Comparison of ENCODE assay signal across 29 mouse cellular contexts in the genomic region with DNA sequence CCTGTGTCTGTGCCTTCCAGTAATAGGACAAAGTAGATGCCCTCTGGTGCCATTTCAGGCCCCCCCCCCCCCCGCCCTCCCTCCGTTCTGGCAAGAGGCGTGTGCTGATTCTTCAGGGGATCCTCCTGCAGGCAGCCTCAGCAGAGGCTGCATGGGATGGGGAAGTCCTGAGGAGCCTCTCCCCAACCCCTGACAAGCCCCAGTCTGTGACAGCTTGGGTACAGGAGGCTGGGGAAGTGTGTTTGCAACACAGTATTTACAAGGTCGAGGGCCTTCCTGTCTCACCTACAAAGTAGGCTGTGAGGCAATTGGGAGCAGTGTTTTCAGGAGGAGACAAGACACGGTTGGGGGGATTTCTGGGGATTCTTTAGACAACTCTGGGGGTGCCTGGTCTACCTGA. TPM values are rescaled to one million over a fixed set of nuclear protein-coding genes. Genes with fewer than 3 reads are reported as not detected.
DNase-seq lines count a peak whose midpoint lies in the region; ATAC-seq and TF ChIP-seq lines count a peak whose summit lies in the region.
"Had no signal": no experiment of that assay in that cellular context is flagged by ENCODE, and none has a peak within 500 bp of the region (broad histone marks: within the 10 kb centered on the region; RNA-seq: fewer than 3 reads in every experiment).

No protein-coding gene starts in this region.

- H3K36me3 ChIP-seq in liver, postnatal 0 days (replicated peaks; ENCODE audit: insufficient read depth, low read length) = no peaks in the 10 kb centered on the region
- no peaks in the 10 kb centered on the region for H3K36me3 ChIP-seq in liver, embryonic 12.5 days
- H3K36me3 ChIP-seq: embryonic facial prominence, embryonic 10.5 days; embryonic facial prominence, embryonic 13.5 days; forebrain, embryonic 12.5 days; forebrain, embryonic 15.5 days; hindbrain, embryonic 10.5 days; hindbrain, embryonic 13.5 days had no signal

- H3K9ac ChIP-seq in liver, postnatal 0 days (replicated peaks) = no peak overlapping the region
- H3K9ac ChIP-seq in liver, embryonic 12.5 days = no peak overlapping the region
- H3K9ac ChIP-seq: embryonic facial prominence, embryonic 13.5 days; forebrain, embryonic 12.5 days; forebrain, embryonic 15.5 days; hindbrain, embryonic 13.5 days had no signal

- ATAC-seq in liver, postnatal 0 days = no peak
- no peak for ATAC-seq in liver, embryonic 12.5 days
- peak; percentile 46 to 68; a peak in 2 of 4 replicates for ATAC-seq in hematopoietic stem cell, adult 5-6 weeks (replicated peaks in 1 of 2; ENCODE audit: insufficient read depth in 1 of 2, low FRiP score in 2 of 2, low TSS enrichment in 1 of 2, low read depth in 1 of 2, poor library complexity in 2 of 2, severe bottlenecking in 2 of 2)
- peak; percentile 65 for ATAC-seq in megakaryocyte progenitor cell, adult 5-6 weeks (replicated peaks; ENCODE audit: poor library complexity)
- ATAC-seq: forebrain, embryonic 15.5 days; hindbrain, embryonic 16.5 days; inflammation-experienced regulatory T-cells, adult 6 months; intestine, postnatal 0 days; Patski had no signal

- DNase-seq in liver, postnatal 0 days = no peak
- DNase-seq in left cerebral cortex, postnatal 25 days (ENCODE audit: low spot score in 2 of 2) = no peak
- no peak for DNase-seq in left cerebral cortex, postnatal 4 days
- no peak for DNase-seq in kidney, postnatal 14 days
- DNase-seq: adrenal gland, adult 2 months; adrenal gland, postnatal 25 days; B cell, adult 2 months; cerebellum, adult 11 months; cerebellum, adult 8-10 months; cerebellum, postnatal 10 days; cerebellum, postnatal 36 days; embryo, embryonic 11 days; gastrocnemius, postnatal 10 days; gastrocnemius, postnatal 36 days had no signal

- H3K4me1 ChIP-seq in liver, postnatal 0 days (ENCODE audit: insufficient read depth) = 0 out of 2 replicates have a peak, but pooled peaks cover 2% of the 10 kb centered on the region
- no peaks in the 10 kb centered on the region for H3K4me1 ChIP-seq in liver, embryonic 12.5 days
- H3K4me1 ChIP-seq: embryonic facial prominence, embryonic 10.5 days; embryonic facial prominence, embryonic 13.5 days; forebrain, embryonic 12.5 days; forebrain, embryonic 15.5 days; hindbrain, embryonic 10.5 days; hindbrain, embryonic 13.5 days had no signal

- 22% methylated on average over 2 of the region's 5 CpGs for WGBS in liver, postnatal 0 days (ENCODE audit: insufficient replicate concordance)
- 41% methylated on average over 5 of the region's 5 CpGs for WGBS in liver, embryonic 12.5 days (ENCODE audit: insufficient replicate concordance)

- no peak for TF ChIP-seq EP300 in liver, postnatal 0 days (IDR thresholded peaks at IDR 0.05; ENCODE audit: low read depth)

- no peaks in the 10 kb centered on the region for H3K27me3 ChIP-seq in liver, postnatal 0 days (ENCODE audit: insufficient read depth, low read length)
- no peaks in the 10 kb centered on the region; the same call in 1 of the 2 replicates for H3K27me3 ChIP-seq in liver, embryonic 12.5 days (replicated peaks)
- H3K27me3 ChIP-seq: hindbrain, embryonic 13.5 days; Patski had no signal

- peak overlapping the region; percentile 16; the same call in 1 of the 2 replicates for H3K27ac ChIP-seq in liver, postnatal 0 days (ENCODE audit: low read depth)
- no peak overlapping the region for H3K27ac ChIP-seq in liver, embryonic 12.5 days
- H3K27ac ChIP-seq: embryonic facial prominence, embryonic 10.5 days; embryonic facial prominence, embryonic 13.5 days; forebrain, embryonic 12.5 days; forebrain, embryonic 15.5 days; hindbrain, embryonic 10.5 days; hindbrain, embryonic 13.5 days had no signal

- TF ChIP-seq CTCF in liver, postnatal 0 days (IDR thresholded peaks at IDR 0.05; ENCODE audit: low read depth) = no peak

- no peak overlapping the region for H3K4me2 ChIP-seq in liver, postnatal 0 days (ENCODE audit: low read depth, low read length)
- no peak overlapping the region for H3K4me2 ChIP-seq in liver, embryonic 12.5 days
- H3K4me2 ChIP-seq: embryonic facial prominence, embryonic 13.5 days; forebrain, embryonic 12.5 days; forebrain, embryonic 15.5 days; heart, embryonic 11.5 days; hindbrain, embryonic 13.5 days had no signal

- H3K4me3 ChIP-seq in liver, postnatal 0 days (ENCODE audit: low read depth, low read length) = no peak overlapping the region
- no peak overlapping the region for H3K4me3 ChIP-seq in liver, embryonic 12.5 days
- H3K4me3 ChIP-seq: embryonic facial prominence, embryonic 10.5 days; embryonic facial prominence, embryonic 13.5 days; erythroblast, embryonic 14.5 days; forebrain, embryonic 12.5 days; forebrain, embryonic 15.5 days; hindbrain, embryonic 10.5 days; hindbrain, embryonic 13.5 days had no signal

- intact Hi-C loops in left cerebral cortex, postnatal 25 days (cut with DNase I) = no loop called here
- intact Hi-C loops in left cerebral cortex, postnatal 4 days (cut with DNase I) = no loop called here

- no peaks in the 10 kb centered on the region for H3K9me3 ChIP-seq in liver, postnatal 0 days (ENCODE audit: low read length)
- no peaks in the 10 kb centered on the region for H3K9me3 ChIP-seq in liver, embryonic 12.5 days (replicated peaks)
- H3K9me3 ChIP-seq: embryonic facial prominence, embryonic 10.5 days; embryonic facial prominence, embryonic 13.5 days; forebrain, embryonic 12.5 days; forebrain, embryonic 15.5 days; hindbrain, embryonic 10.5 days had no signal

RNA-seq across cellular contexts. Expression of a gene that starts 9.0 kb away (rescaled TPM):
- polyA plus RNA-seq in liver, postnatal 0 days (2015; fragmentation: Nextera tagmentation; extraction: Ambion mirVana) = 0.82 and 0.86 TPM in 2 replicates
- 0.24 and 0.27 TPM in 2 replicates for polyA plus RNA-seq in liver, embryonic 12.5 days (2016; fragmentation: Nextera tagmentation; extraction: Ambion mirVana)
- total RNA-seq in hematopoietic stem cell, adult 5-6 weeks (2017) = 3.6 and 8.6 TPM in 2 replicates
- 10.5 and 12.8 TPM in 2 replicates for total RNA-seq in megakaryocyte progenitor cell, adult 5-6 weeks (2015)
- 6.2 and 7.0 TPM in 2 replicates for total RNA-seq in megakaryocyte progenitor cell, adult 5-6 weeks (2017)
- 1 to 10 TPM; 2.1 to 4.2 TPM for total RNA-seq in left cerebral cortex, postnatal 25 days (2021)
- total RNA-seq in left cerebral cortex, postnatal 4 days (2021) = under 1 TPM; 0.56 to 0.97 TPM

RNA-seq across cellular contexts. Expression of a gene that starts 40.3 kb away (rescaled TPM):
- 0.76 and 0.95 TPM in 2 replicates for polyA plus RNA-seq in liver, postnatal 0 days (2015; fragmentation: Nextera tagmentation; extraction: Ambion mirVana)
- 0.53 and 0.57 TPM in 2 replicates for polyA plus RNA-seq in liver, embryonic 12.5 days (2016; fragmentation: Nextera tagmentation; extraction: Ambion mirVana)
- total RNA-seq in hematopoietic stem cell, adult 5-6 weeks (2017) = 0.19 TPM in 1 of 2 replicates, not detected in the other
- total RNA-seq in megakaryocyte progenitor cell, adult 5-6 weeks (2015) = not detected in 2 replicates
- not detected in 2 replicates for total RNA-seq in megakaryocyte progenitor cell, adult 5-6 weeks (2017)
- total RNA-seq in left cerebral cortex, postnatal 25 days (2021) = 1 to 10 TPM; 6.0 to 7.9 TPM
- 10 to 100 TPM; 10.6 to 14.7 TPM for total RNA-seq in left cerebral cortex, postnatal 4 days (2021)
- polyA plus RNA-seq: erythroblast, embryonic 14.5 days had no signal

Comparison
In these comparisons a context has a peak if more than half of its experiments do, and no peak if none do; other contexts are left out.
1. ATAC-seq: peak in hematopoietic stem cell, adult 5-6 weeks (2 of 2) and megakaryocyte progenitor cell, adult 5-6 weeks (single experiment); none in liver, postnatal 0 days (single experiment) and liver, embryonic 12.5 days (single experiment).